Mouse (Mus musculus) thymus, postnatal 25 days (tissue): Measurements from ENCODE around the gene Ipcef1.
"Not testable (repeated sequence)": the region's sequence is repeated elsewhere in the genome, so short reads cannot be mapped to it uniquely, and the experiment has no call there.

Source experiments
- DNase-seq: peaks from one replicate; pipeline ENCODE4 v3.0.0; 2022

Gene Ipcef1

GRCm38 (mm10) chr10:7033459-7033858 lies 18.8 kb downstream of the Ipcef1 start:
- no peak for DNase-seq

GRCm38 (mm10) chr10:7025028-7025427 lies 27.2 kb downstream of the Ipcef1 start:
- no peak for DNase-seq

GRCm38 (mm10) chr10:7020551-7020950 lies 31.7 kb downstream of the Ipcef1 start:
- DNase-seq, result no peak

GRCm38 (mm10) chr10:7019781-7020386 lies 32.4 kb downstream of the Ipcef1 start:
- DNase-seq, result no peak

GRCm38 (mm10) chr10:7015199-7015598 lies 37.1 kb downstream of the Ipcef1 start:
- DNase-seq, result no peak

- DNase-seq, result no peak
These were observed 41.7 kb downstream of the Ipcef1 start for GRCm38 (mm10) chr10:7010543-7010942.

- no peak for DNase-seq
These were observed 47.2 kb downstream of the Ipcef1 start for GRCm38 (mm10) chr10:7004980-7005538.

GRCm38 (mm10) chr10:7003898-7004297 lies 48.4 kb downstream of the Ipcef1 start:
- not testable (repeated sequence) for DNase-seq

- DNase-seq, result no peak
These were observed 52.9 kb downstream of the Ipcef1 start for GRCm38 (mm10) chr10:6999355-6999754.

GRCm38 (mm10) chr10:6998576-6999250 lies 53.6 kb downstream of the Ipcef1 start:
- DNase-seq, result no peak

GRCm38 (mm10) chr10:6996895-6997294 lies 55.4 kb downstream of the Ipcef1 start:
- no peak for DNase-seq

- no peak for DNase-seq
These were observed 63.7 kb downstream of the Ipcef1 start for GRCm38 (mm10) chr10:6988555-6988954.

- no peak for DNase-seq
These were observed 64.7 kb downstream of the Ipcef1 start for GRCm38 (mm10) chr10:6987399-6988098.

GRCm38 (mm10) chr10:6986246-6986645 lies 66.0 kb downstream of the Ipcef1 start:
- DNase-seq, result no peak

GRCm38 (mm10) chr10:6983431-6983830 lies 68.8 kb downstream of the Ipcef1 start:
- DNase-seq, result no peak

GRCm38 (mm10) chr10:6982751-6983151 lies 69.5 kb downstream of the Ipcef1 start:
- DNase-seq, result peak; percentile 65

- peak; percentile 46 for DNase-seq
These were observed 72.0 kb downstream of the Ipcef1 start for GRCm38 (mm10) chr10:6980236-6980635.

- DNase-seq, result peak; percentile 28
These were observed 72.5 kb downstream of the Ipcef1 start for GRCm38 (mm10) chr10:6979789-6980188.

GRCm38 (mm10) chr10:6979216-6979615 lies 73.1 kb downstream of the Ipcef1 start:
- peak; percentile 30 for DNase-seq

GRCm38 (mm10) chr10:6978733-6979132 lies 73.5 kb downstream of the Ipcef1 start:
- DNase-seq, result no peak

GRCm38 (mm10) chr10:6977843-6978242 lies 74.4 kb downstream of the Ipcef1 start:
- no peak for DNase-seq

- DNase-seq, result no peak
These were observed 83.9 kb downstream of the Ipcef1 start for GRCm38 (mm10) chr10:6968334-6968733.

GRCm38 (mm10) chr10:6967588-6968242 lies 84.6 kb downstream of the Ipcef1 start:
- DNase-seq, result no peak
